Mouse (Mus musculus) neural tube, embryonic 14.5 days (tissue): ENCODE measurements around the gene Dusp28. TPM values are rescaled to one million over a fixed set of nuclear protein-coding genes. Genes with fewer than 3 reads are reported as not detected.

ENCODE experiments used
- ATAC-seq: fragments of 200-750 bp; cut with Nextera tagmentation; 2 replicates; pipeline ENCODE4 v1.8.0; 2017; ENCODE audit warnings: low read depth, mild to moderate bottlenecking, moderate TSS enrichment, moderate library complexity
- H3K27ac ChIP-seq: fragments of 300-500 bp; sonication (generic); 2 replicates; pipeline ENCODE4 v1.5.1; 2014; ENCODE audit warnings: low read depth, mild to moderate bottlenecking, control low read depth, low read length, moderate library complexity, mixed read lengths
- H3K27me3 ChIP-seq: fragments of 300-500 bp; sonication (generic); 2 replicates; pipeline ENCODE4 v1.6.1; 2014; ENCODE audit warnings: low read length; ENCODE audit not compliant: control insufficient read depth, insufficient read depth
- H3K36me3 ChIP-seq: fragments of 300-500 bp; sonication (generic); 2 replicates; pipeline ENCODE4 v1.6.1; 2014; ENCODE audit warnings: low read length, mixed read lengths; ENCODE audit not compliant: control insufficient read depth, insufficient read depth
- H3K4me1 ChIP-seq: fragments of 300-500 bp; sonication (generic); 2 replicates; pipeline ENCODE4 v1.6.1; 2014; ENCODE audit warnings: low read length; ENCODE audit not compliant: control insufficient read depth, insufficient read depth
- H3K4me2 ChIP-seq: fragments of 300-500 bp; sonication (generic); 2 replicates; pipeline ENCODE4 v1.6.1; 2014; ENCODE audit warnings: mild to moderate bottlenecking, low read depth, low read length, control low read depth
- H3K4me3 ChIP-seq: fragments of 300-500 bp; sonication (generic); 2 replicates; pipeline ENCODE4 v1.5.1; 2014; ENCODE audit warnings: low read depth, low read length, control low read depth, mixed read lengths
- H3K9ac ChIP-seq: fragments of 300-500 bp; sonication (generic); replicated peaks from 2 replicates; pipeline ENCODE4 v1.6.1; 2014; ENCODE audit warnings: low read depth, mild to moderate bottlenecking, control low read depth, low read length, mixed read lengths
- H3K9me3 ChIP-seq: fragments of 300-500 bp; sonication (generic); 2 replicates; pipeline ENCODE4 v1.6.1; 2016; ENCODE audit warnings: low read length; ENCODE audit not compliant: control insufficient read depth
- WGBS: fragments of 180-500 bp; shearing (Covaris S2); extraction: QIAGEN DNeasy Blood & Tissue Kit; methylation state at CpG from one replicate; pipeline ENCODE4 v1.1.7; 2014; 5-methylcytosine and 5-hydroxymethylcytosine counted together
- polyA plus RNA-seq: library from polyadenylated mRNA; unstranded; fragments of >200 nt; fragmentation: Nextera tagmentation; extraction: Ambion mirVana; gene quantifications from 2 replicates; pipeline ENCODE4 v1.2.1, GENCODE M21; 2014

Dusp28 gene
- polyA plus RNA-seq, 1 experiment from 2014 or later: 18.0 TPM

DNA sequence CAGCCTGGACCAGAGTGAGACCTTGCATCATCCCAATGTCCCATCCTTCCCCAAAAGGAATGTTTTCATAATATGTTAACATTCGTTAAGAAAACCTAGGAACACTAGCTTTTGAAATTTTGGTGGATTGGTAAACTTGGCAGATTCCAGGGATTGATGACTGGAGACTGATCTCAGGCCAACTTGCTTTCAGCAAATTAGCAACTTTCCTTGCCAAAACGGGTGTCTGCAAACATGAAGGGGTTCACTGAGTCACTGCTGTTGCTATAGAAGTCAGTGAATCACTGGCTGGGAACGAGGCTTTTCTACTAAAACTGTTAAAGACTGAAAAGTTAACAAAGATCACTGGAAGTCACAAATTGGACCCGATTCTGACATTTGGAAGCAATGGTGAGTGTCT, 3.2 kb upstream of the Dusp28 start:
- 74% methylated on average over 4 of the region's 4 CpGs for WGBS
- ATAC-seq: no peak
- Histone ChIP-seq H3K4me3 (no peak overlapping the region), H3K4me2 (no peak overlapping the region), H3K36me3 (no peaks in the 10 kb centered on the region), H3K9ac (no peak overlapping the region), H3K9me3 (no peaks in the 10 kb centered on the region), H3K27ac (no peak overlapping the region), H3K27me3 (no peaks in the 10 kb centered on the region), H3K4me1 (peaks cover 13% of the 10 kb centered on the region; the same call in 1 of the 2 replicates)

DNA sequence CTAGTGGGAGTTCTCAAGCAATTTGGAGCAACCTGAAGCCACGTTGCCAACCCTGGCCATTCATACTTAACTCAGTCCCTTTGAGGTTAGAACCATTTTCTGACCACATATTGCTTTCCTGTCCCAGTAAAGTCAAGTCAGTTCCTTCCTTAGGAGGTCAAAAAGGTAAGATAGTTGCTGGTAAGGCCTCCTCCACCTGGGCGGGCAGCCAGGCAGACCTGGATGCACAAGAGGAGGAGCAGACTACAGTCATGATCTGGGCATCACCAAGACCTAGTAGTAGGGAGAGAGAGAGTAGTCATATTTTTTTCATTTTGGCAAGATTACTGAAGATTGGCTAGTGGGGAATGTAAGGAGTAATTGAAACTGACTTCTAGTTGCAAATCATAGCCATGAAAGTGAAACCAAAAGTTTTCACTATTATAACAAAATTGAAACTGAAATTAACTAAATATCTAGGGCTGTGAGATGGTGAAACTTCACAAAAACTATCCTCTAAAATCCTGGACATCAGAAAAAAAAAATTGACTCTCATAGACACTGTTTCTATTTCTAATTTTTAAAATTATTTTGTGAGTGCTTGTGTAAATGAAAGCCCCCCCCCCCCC, 974 bp upstream of the Dusp28 start:
- no peak for ATAC-seq
- Histone ChIP-seq H3K4me2 (no peak overlapping the region), H3K27me3 (no peaks in the 10 kb centered on the region), H3K4me1 (peaks cover 21% of the 10 kb centered on the region), H3K9me3 (no peaks in the 10 kb centered on the region), H3K4me3 (no peak overlapping the region), H3K36me3 (no peaks in the 10 kb centered on the region), H3K27ac (no peak overlapping the region), H3K9ac (no peak overlapping the region)
- 89% methylated on average over 2 of the region's 2 CpGs for WGBS

DNA sequence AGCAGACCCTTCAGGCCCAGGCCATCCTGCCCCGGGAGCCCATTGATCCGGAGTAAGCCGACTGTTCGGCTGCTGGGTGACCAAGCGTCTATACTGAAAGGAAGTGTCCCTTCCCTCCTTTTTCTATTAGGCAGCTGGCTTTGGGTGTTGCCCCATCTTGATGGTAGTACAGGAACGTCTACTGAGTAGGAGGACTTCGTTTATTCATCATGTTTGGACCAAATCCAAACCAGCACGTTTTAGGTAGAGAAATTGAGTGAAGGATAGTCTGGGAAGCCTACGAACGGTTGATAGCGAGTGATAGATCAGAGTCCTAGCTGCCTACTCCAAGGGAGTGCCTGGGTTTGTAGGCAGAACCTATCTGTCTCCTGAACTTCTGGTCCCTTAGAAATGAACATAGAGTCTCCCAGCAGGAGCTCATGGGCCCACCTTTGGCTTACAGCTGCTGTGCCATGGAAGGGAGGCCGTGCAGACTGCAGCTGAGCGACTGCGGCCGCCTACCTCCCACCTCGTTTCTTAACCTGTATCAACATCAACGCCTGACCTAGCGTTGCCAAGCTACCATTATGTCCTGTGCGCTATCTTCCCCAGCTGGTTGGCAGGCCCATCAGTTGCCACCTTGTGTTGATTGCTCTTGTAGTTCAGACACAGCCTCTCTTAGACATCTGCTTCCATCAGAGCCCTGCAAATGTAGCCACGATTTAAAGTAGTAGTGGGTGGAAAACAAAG, 1.0 kb downstream of the Dusp28 start:
- H3K9me3 ChIP-seq: no peaks in the 10 kb centered on the region
- ATAC-seq: no peak
- H3K27ac ChIP-seq: peak overlapping the region; percentile 91
- 44% methylated on average over 20 of the region's 20 CpGs for WGBS
- H3K36me3 ChIP-seq: no peaks in the 10 kb centered on the region
- H3K4me1 ChIP-seq: peaks cover 36% of the 10 kb centered on the region
- H3K4me3 ChIP-seq: peak overlapping the region; percentile 83
- H3K4me2 ChIP-seq: peak overlapping the region; percentile 76
- H3K27me3 ChIP-seq: no peaks in the 10 kb centered on the region
- peak overlapping the region; percentile 74 for H3K9ac ChIP-seq

DNA sequence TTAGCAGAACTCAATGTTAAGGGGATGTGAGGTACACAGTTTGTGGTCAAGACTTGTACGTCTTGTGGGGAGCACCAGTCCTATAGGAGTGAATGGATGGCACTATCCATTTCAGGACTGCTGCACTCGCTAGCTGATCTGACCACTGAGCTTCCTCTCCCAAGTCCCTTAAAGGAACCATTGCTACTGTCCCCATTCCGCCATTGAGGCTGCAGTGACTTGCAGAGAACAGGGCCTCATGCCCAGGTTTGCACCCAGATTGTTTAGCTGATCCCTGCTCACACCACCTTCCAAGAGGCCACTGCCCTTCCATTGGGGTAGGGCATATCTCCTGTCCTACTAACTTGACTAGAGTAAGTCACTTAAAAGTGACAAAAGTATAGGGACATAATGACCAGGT, 1.9 kb downstream of the Dusp28 start:
- no peaks in the 10 kb centered on the region for H3K36me3 ChIP-seq
- no peak overlapping the region for H3K4me2 ChIP-seq
- no peak overlapping the region for H3K27ac ChIP-seq
- H3K9ac ChIP-seq: no peak overlapping the region
- no peaks in the 10 kb centered on the region for H3K9me3 ChIP-seq
- H3K4me3 ChIP-seq: no peak overlapping the region
- 91% methylated on average over 3 of the region's 3 CpGs for WGBS
- H3K4me1 ChIP-seq: peaks cover 37% of the 10 kb centered on the region
- ATAC-seq: no peak
- H3K27me3 ChIP-seq: no peaks in the 10 kb centered on the region

DNA sequence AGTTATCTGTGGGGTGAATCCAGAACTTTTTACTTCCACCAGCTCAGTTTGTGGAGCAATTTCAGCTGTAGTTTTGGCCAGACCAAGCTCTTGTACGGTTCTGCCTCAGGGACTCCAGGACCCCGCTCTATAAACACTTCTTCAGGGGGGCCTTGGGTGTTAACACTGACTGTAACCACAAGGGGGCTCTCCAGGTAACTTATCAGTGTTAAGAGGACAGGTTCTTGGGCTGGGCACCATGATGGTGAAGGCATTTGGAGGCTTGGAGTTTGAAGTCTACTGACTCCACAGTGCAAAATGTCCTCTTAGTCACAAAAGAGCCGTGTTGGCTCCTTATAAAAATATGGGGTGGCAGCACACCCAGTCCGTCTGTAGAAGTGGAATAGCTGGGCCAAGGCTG, 2.3 kb downstream of the Dusp28 start:
- Histone ChIP-seq H3K27me3 (no peaks in the 10 kb centered on the region), H3K9ac (no peak overlapping the region), H3K36me3 (peaks cover 4% of the 10 kb centered on the region; the same call in 1 of the 2 replicates), H3K4me1 (peaks cover 37% of the 10 kb centered on the region), H3K4me2 (no peak overlapping the region), H3K9me3 (no peaks in the 10 kb centered on the region), H3K4me3 (no peak overlapping the region), H3K27ac (no peak overlapping the region)
- 72% methylated on average over 4 of the region's 4 CpGs for whole genome bisulfite sequencing
- no peak for ATAC-seq

DNA sequence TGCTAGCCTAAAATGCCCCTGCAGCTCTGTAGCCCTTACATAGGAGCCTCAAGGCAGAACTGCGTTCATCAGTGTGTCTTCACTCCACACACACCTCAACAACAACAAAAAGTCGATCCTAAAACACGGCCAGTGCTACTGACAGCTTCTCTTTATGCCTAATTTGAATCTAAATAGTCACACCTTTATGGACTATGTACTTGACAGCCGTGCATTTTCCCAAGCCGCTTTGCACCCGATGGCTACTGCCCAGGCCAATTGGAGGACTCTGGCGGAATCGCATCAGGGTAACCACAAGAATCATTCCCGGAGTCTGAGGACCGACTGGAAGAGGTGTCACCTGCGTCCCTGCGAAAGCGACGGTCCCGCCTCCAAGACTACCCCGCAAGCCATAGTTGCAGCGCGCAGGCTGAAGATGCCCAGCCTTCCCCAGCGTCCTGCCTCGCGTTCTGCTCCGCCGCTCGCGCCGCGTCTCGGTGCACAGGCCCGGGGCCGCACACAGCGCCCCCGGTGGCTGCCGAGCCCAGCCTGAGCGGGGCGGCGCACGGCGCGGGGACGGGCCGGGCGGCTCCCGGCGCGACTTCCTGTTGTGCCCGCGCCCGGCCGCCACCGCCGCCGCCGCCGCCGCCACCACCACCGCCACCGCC, 3.6 kb downstream of the Dusp28 start, which contains the start of gene Rnpepl1:
Gene Rnpepl1, plus strand, starts transcription at position 545 of the 647 bp plus-strand sequence.
- Histone ChIP-seq H3K9me3 (no peaks in the 10 kb centered on the region), H3K4me2 (peak within 1 kb of the TSS; percentile 98), H3K36me3 (peaks cover 13% of the 10 kb centered on the region), H3K4me3 (peak within 1 kb of the TSS; percentile 86), H3K4me1 (peaks cover 37% of the 10 kb centered on the region), H3K27me3 (no peaks in the 10 kb centered on the region), H3K9ac (peak within 1 kb of the TSS; percentile 94), H3K27ac (peak within 1 kb of the TSS; percentile 93)
- peak; percentile 82 for ATAC-seq
- under 1% methylated on average over 43 of the region's 57 CpGs for WGBS

DNA sequence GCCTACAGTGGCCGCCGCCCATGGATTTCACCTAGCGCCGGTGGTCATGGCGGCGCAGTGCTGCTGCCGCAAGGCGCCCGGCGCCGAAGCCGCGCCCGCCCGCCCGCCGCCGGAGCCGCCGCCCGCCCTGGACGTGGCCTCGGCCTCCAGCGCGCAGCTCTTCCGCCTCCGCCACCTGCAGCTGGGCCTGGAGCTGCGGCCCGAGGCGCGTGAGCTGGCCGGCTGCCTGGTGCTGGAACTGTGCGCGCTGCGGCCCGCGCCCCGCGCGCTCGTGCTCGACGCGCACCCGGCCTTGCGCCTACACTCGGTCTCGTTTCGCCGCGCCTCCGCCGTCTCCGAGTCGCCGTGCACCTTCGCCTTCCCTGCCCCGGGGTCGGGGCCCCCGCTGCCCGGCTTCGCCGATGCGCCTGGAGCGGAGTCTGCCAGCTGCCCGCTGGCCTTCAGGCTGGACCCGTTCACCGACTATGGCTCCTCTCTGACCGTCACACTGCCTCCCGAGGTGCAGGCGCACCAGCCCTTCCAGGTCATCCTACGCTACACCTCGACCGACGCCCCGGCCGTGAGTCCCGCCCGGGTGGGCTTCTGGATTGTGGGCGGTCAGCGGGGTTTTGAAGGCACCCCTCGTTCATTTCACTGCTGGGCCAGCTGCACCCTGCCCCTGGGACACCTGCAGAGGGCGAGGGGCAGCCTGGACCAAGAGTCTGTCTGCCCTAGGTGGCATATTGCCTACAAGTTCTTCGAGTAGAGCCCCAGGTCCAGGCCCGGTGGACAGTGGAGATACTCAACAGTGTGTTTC, 4.3 kb downstream of the Dusp28 start:
- under 1% methylated on average over 65 of the region's 85 CpGs for WGBS
- peak overlapping the region; percentile 86 for H3K4me3 ChIP-seq
- peak overlapping the region; percentile 93 for H3K27ac ChIP-seq
- no peaks in the 10 kb centered on the region for H3K9me3 ChIP-seq
- peaks cover 37% of the 10 kb centered on the region for H3K4me1 ChIP-seq
- H3K9ac ChIP-seq: peak overlapping the region; percentile 94
- peak; percentile 35 for ATAC-seq
- peaks cover 20% of the 10 kb centered on the region for H3K36me3 ChIP-seq
- peak overlapping the region; percentile 98 for H3K4me2 ChIP-seq
- no peaks in the 10 kb centered on the region for H3K27me3 ChIP-seq

DNA sequence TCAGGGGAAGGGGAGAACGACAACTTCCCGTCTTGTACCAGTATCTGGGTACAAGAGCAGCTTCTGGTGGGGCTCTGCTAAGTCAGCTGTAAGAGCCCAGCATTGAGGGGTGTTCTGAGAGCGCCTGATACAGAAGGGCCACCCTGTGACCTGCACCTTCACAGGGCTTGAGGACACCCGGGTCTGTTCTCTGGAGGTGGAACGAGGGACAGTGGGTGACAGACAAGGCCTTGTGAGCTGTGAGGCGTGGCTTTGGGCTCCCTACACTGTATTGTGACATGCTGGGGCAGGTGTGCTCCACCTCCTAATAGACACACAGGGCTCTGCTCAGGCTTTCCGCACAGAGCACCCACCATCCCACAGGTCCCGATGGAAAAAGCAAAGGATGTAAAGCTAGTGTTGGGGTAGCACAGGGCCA, 4.9 kb downstream of the Dusp28 start:
- Histone ChIP-seq H3K4me3 (peak overlapping the region; percentile 86), H3K27ac (peak overlapping the region; percentile 93), H3K27me3 (no peaks in the 10 kb centered on the region), H3K36me3 (peaks cover 26% of the 10 kb centered on the region), H3K9me3 (no peaks in the 10 kb centered on the region), H3K4me1 (peaks cover 35% of the 10 kb centered on the region), H3K9ac (peak overlapping the region; percentile 94), H3K4me2 (peak overlapping the region; percentile 98)
- no peak for ATAC-seq
- 39% methylated on average over 8 of the region's 8 CpGs for WGBS
